Mouse (Mus musculus): Measurements from ENCODE around the gene Rab1a. TPM values are rescaled to one million over a fixed set of nuclear protein-coding genes. Genes with fewer than 3 reads are reported as not detected.

The Rab1a gene
- polyA plus RNA-seq, 1 experiment from 2014 or later: 233 TPM

DNA sequence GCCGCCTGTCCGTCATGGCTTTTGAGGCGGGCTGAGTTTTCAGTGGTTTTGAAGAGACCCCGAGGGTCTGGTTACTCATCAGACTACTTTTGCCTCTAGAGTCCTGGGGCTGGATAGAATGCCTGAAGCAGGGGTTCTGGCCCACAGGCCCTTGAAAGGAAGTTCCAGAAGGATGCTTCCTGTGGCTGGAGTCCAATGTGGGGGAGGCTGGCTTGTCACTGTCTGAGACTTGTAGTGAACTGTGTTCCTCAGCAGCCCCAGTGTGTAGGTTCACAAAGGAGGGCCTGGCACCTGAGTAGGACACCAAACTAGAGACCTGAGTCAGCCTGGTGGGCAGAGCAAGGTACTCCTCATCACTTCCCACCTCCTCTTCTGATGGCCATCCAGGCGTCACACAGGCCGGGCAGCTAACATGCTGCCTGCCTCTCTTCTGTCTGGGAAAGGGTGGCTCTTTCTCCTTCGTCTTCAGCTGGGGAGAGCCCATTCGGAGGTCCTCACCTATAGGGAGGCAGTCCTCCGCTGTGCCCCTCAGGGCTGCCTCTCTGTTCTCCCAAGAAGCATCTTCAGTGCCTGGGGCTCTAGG, 38.1 kb downstream of the Rab1a start:
- Histone ChIP-seq H3K4me3 (no peak overlapping the region), H3K9me3 (replicated peaks) (no peaks in the 10 kb centered on the region), H3K4me1 (replicated peaks) (peaks cover 27% of the 10 kb centered on the region), H3K9ac (no peak overlapping the region), H3K27me3 (replicated peaks) (no peaks in the 10 kb centered on the region), H3K4me2 (no peak overlapping the region), H3K27ac (ENCODE audit: poor library complexity, severe bottlenecking) (no peak overlapping the region), H3K36me3 (peaks cover 78% of the 10 kb centered on the region)
- 93% methylated on average over 9 of the region's 9 CpGs for WGBS
- ATAC-seq (ENCODE audit: insufficient number of reproducible peaks, low FRiP score): no peak

DNA sequence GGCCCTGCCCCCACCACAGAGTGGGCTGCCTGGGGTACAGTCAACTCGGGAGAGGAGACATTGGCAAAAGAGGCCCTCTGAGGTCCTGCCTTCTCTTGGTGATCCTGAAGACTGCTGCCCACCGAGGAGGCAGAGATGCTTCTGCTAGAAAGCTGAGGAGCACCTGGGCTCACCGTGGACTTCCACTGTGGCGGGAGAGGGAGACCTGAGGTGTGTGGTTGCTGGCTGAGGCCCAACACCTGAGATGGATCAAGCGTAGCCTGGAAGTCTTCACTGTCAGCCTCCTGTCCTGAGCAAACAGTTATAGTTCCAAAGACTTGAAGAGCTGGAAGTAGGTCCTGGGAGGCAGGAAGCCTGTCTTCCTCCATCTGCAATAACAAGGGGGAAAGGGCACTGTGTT, 39.1 kb downstream of the Rab1a start:
- WGBS: 75% methylated on average over 5 of the region's 5 CpGs
- Histone ChIP-seq H3K9ac (no peak overlapping the region), H3K4me3 (no peak overlapping the region)

GRCm38 (mm10) chr11:20241311-20241710, 40.1 kb downstream of the Rab1a start:
- Histone ChIP-seq H3K27ac (ENCODE audit: poor library complexity, severe bottlenecking) (no peak overlapping the region), H3K4me3 (no peak overlapping the region), H3K36me3 (peaks cover 68% of the 10 kb centered on the region), H3K4me1 (replicated peaks) (peaks cover 42% of the 10 kb centered on the region), H3K4me2 (no peak overlapping the region), H3K9ac (no peak overlapping the region), H3K9me3 (replicated peaks) (no peaks in the 10 kb centered on the region), H3K27me3 (replicated peaks) (no peaks in the 10 kb centered on the region)
- 95% methylated on average over 7 of the region's 7 CpGs for WGBS
- ATAC-seq (ENCODE audit: insufficient number of reproducible peaks, low FRiP score): no peak

More for the DNA sequence above, 39.1 kb downstream of the Rab1a start:
- no peaks in the 10 kb centered on the region for H3K9me3 ChIP-seq (replicated peaks)
- peaks cover 34% of the 10 kb centered on the region for H3K4me1 ChIP-seq (replicated peaks)
- no peak overlapping the region for H3K27ac ChIP-seq (ENCODE audit: poor library complexity, severe bottlenecking)
- no peak overlapping the region for H3K4me2 ChIP-seq
- no peak for ATAC-seq (ENCODE audit: insufficient number of reproducible peaks, low FRiP score)
- H3K36me3 ChIP-seq: peaks cover 74% of the 10 kb centered on the region
- H3K27me3 ChIP-seq (replicated peaks): no peaks in the 10 kb centered on the region

DNA sequence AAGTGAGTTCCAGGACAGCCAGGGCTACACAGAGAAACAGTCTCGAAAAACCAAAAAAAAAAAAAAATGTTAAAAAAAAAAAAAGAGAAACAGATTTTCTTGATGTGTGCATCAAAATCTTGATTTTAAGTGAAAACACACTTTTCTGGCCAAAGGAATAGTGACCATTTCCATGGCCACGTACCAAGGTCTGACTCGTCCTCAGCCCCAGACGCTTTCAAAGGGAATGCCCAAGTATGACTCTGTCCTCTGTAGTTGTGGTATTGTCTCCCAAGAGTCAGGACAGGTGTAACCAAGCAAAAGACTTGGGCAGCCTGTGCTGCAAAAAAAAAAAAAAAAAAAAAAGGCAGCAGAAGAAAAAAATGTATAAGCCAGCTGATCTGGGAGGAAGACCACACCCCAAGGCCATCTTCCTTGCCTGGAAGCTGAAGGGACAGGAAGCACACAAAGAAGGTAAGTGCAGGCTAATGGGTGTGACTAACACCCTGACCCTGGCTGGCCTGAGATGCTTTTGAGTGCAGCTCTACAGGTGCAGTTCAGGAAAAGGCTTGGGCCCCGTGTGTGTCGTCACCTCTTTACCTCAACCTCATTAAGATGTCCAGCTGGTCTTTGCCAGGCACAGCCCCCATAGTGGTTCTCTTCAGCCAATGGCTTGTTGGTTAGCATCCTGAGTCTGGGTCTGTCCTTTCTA, 41.3 kb downstream of the Rab1a start:
- Histone ChIP-seq H3K9me3 (replicated peaks) (no peaks in the 10 kb centered on the region), H3K27ac (ENCODE audit: poor library complexity, severe bottlenecking) (no peak overlapping the region), H3K9ac (no peak overlapping the region), H3K36me3 (peaks cover 64% of the 10 kb centered on the region), H3K27me3 (replicated peaks) (no peaks in the 10 kb centered on the region), H3K4me2 (no peak overlapping the region), H3K4me3 (no peak overlapping the region), H3K4me1 (replicated peaks) (peaks cover 54% of the 10 kb centered on the region)
- no peak for ATAC-seq (ENCODE audit: insufficient number of reproducible peaks, low FRiP score)
- 88% methylated on average over 6 of the region's 6 CpGs for WGBS

- H3K4me2 ChIP-seq: no peak overlapping the region
- no peak overlapping the region for H3K9ac ChIP-seq
- WGBS: 37% methylated on average over 9 of the region's 9 CpGs
- H3K9me3 ChIP-seq (replicated peaks): no peaks in the 10 kb centered on the region
- no peak overlapping the region for H3K27ac ChIP-seq (ENCODE audit: poor library complexity, severe bottlenecking)
- no peak overlapping the region for H3K4me3 ChIP-seq
- peak; percentile 46; the same call in 1 of the 2 replicates for ATAC-seq (ENCODE audit: insufficient number of reproducible peaks, low FRiP score)
- H3K36me3 ChIP-seq: peaks cover 57% of the 10 kb centered on the region
- peaks cover 62% of the 10 kb centered on the region for H3K4me1 ChIP-seq (replicated peaks)
- H3K27me3 ChIP-seq (replicated peaks): no peaks in the 10 kb centered on the region
Observed at GRCm38 (mm10) chr11:20243214-20243913, 42.1 kb downstream of the Rab1a start.

GRCm38 (mm10) chr11:20244336-20245290, 43.4 kb downstream of the Rab1a start:
- H3K9me3 ChIP-seq (replicated peaks): no peaks in the 10 kb centered on the region
- 0 out of 2 replicates have a peak overlapping the region, but pooled peaks have one; percentile 21 for H3K9ac ChIP-seq
- no peaks in the 10 kb centered on the region for H3K27me3 ChIP-seq (replicated peaks)
- no peak overlapping the region for H3K4me3 ChIP-seq
- WGBS: 69% methylated on average over 16 of the region's 16 CpGs
- no peak overlapping the region for H3K27ac ChIP-seq (ENCODE audit: poor library complexity, severe bottlenecking)
- H3K4me2 ChIP-seq: no peak overlapping the region
- peaks cover 62% of the 10 kb centered on the region for H3K4me1 ChIP-seq (replicated peaks)
- H3K36me3 ChIP-seq: peaks cover 44% of the 10 kb centered on the region
- ATAC-seq (ENCODE audit: insufficient number of reproducible peaks, low FRiP score): no peak

GRCm38 (mm10) chr11:20245316-20245715, 44.1 kb downstream of the Rab1a start:
- no peak overlapping the region for H3K27ac ChIP-seq (ENCODE audit: poor library complexity, severe bottlenecking)
- H3K27me3 ChIP-seq (replicated peaks): no peaks in the 10 kb centered on the region
- H3K4me2 ChIP-seq: no peak overlapping the region
- no peaks in the 10 kb centered on the region for H3K9me3 ChIP-seq (replicated peaks)
- no peak overlapping the region for H3K9ac ChIP-seq
- H3K4me3 ChIP-seq: no peak overlapping the region
- H3K36me3 ChIP-seq: peaks cover 37% of the 10 kb centered on the region
- peaks cover 65% of the 10 kb centered on the region for H3K4me1 ChIP-seq (replicated peaks)
- no peak for ATAC-seq (ENCODE audit: insufficient number of reproducible peaks, low FRiP score)
- WGBS: 75% methylated on average over 6 of the region's 6 CpGs

GRCm38 (mm10) chr11:20246616-20247015, 45.4 kb downstream of the Rab1a start:
- H3K4me1 ChIP-seq (replicated peaks): peaks cover 62% of the 10 kb centered on the region
- H3K4me3 ChIP-seq: no peak overlapping the region
- no peaks in the 10 kb centered on the region for H3K27me3 ChIP-seq (replicated peaks)
- peaks cover 24% of the 10 kb centered on the region for H3K36me3 ChIP-seq
- H3K9ac ChIP-seq: no peak overlapping the region
- peak overlapping the region; percentile 17; the same call in 1 of the 2 replicates for H3K4me2 ChIP-seq
- 56% methylated on average over 1 of the region's 1 CpGs for WGBS
- H3K9me3 ChIP-seq (replicated peaks): no peaks in the 10 kb centered on the region
- ATAC-seq (ENCODE audit: insufficient number of reproducible peaks, low FRiP score): no peak
- H3K27ac ChIP-seq (ENCODE audit: poor library complexity, severe bottlenecking): no peak overlapping the region

- no peak for ATAC-seq (ENCODE audit: insufficient number of reproducible peaks, low FRiP score)
- Histone ChIP-seq H3K4me1 (replicated peaks) (peaks cover 59% of the 10 kb centered on the region), H3K4me2 (peak overlapping the region; percentile 93), H3K27ac (ENCODE audit: poor library complexity, severe bottlenecking) (no peak overlapping the region), H3K27me3 (replicated peaks) (no peaks in the 10 kb centered on the region), H3K9ac (peak overlapping the region; percentile 19; the same call in 1 of the 2 replicates), H3K36me3 (peaks cover 20% of the 10 kb centered on the region; the same call in 1 of the 2 replicates), H3K9me3 (replicated peaks) (no peaks in the 10 kb centered on the region), H3K4me3 (no peak overlapping the region)
- 75% methylated on average over 8 of the region's 8 CpGs for WGBS
Observed at GRCm38 (mm10) chr11:20247146-20247855, 46.1 kb downstream of the Rab1a start.

DNA sequence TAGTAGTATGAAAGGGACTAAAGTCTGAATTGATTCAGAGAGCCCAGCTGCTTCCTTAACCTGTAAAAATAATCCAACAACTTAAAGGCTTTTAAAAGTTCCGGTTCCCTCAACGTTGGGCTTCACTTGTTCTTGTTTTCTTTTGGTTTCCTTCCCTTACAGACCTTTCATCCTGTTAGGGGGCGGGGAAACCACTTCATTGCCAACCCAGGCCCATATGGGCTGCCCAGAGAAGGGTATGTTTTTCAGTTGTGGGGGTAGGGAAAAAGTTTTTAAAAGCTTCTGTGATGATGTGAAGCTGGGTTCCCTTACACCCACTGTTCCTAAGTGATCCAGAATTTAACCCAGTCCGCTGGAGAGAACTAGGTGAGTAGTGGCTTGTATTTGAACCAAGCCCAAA, 47.0 kb downstream of the Rab1a start:
- H3K27me3 ChIP-seq (replicated peaks): no peaks in the 10 kb centered on the region
- WGBS: 26% methylated on average over 4 of the region's 4 CpGs
- H3K27ac ChIP-seq (ENCODE audit: poor library complexity, severe bottlenecking): peak overlapping the region; percentile 68
- H3K4me2 ChIP-seq: peak overlapping the region; percentile 93
- ATAC-seq (ENCODE audit: insufficient number of reproducible peaks, low FRiP score): no peak
- H3K36me3 ChIP-seq: peaks cover 15% of the 10 kb centered on the region; the same call in 1 of the 2 replicates
- H3K9me3 ChIP-seq (replicated peaks): no peaks in the 10 kb centered on the region
- peak overlapping the region; percentile 70 for H3K4me3 ChIP-seq
- peak overlapping the region; percentile 86 for H3K9ac ChIP-seq
- peaks cover 51% of the 10 kb centered on the region for H3K4me1 ChIP-seq (replicated peaks)

Measured in heart, embryonic 12.5 days (tissue).